Mouse (Mus musculus): Measurements from ENCODE around the gene Gm49721. TPM values are rescaled to one million over a fixed set of nuclear protein-coding genes. Genes with fewer than 3 reads are reported as not detected.
"Not testable (repeated sequence)": the region's sequence is repeated elsewhere in the genome, so short reads cannot be mapped to it uniquely, and the experiment has no call there.

The Gm49721 gene
- 0.20 and 0.38 TPM in 2 replicates for polyA plus RNA-seq (2015; fragmentation: Nextera tagmentation; extraction: Ambion mirVana)

GRCm38 (mm10) chr17:6978287-6979248 is at the start of gene Gm49721:
Gm49721 (plus strand) TSS chr17:6978904.
- ATAC-seq (replicated peaks; ENCODE audit: low FRiP score, low read depth) (peak; percentile 97), DNase-seq (ENCODE audit: low spot score) (peak; percentile 10)
- H3K27me3 ChIP-seq (ENCODE audit: insufficient read depth, low read length); H3K36me3 ChIP-seq (ENCODE audit: insufficient read depth, low read length); H3K9me3 ChIP-seq (replicated peaks; ENCODE audit: low read length); H3K4me1 ChIP-seq (replicated peaks; ENCODE audit: insufficient read depth, low read length): not testable (repeated sequence)
- peak within 1 kb of the TSS; percentile 84; the same call in 1 of the 2 replicates for H3K27ac ChIP-seq
- peak within 1 kb of the TSS; percentile 47 for H3K4me3 ChIP-seq (replicated peaks; ENCODE audit: low read depth, low read length)
- H3K9ac ChIP-seq (ENCODE audit: low read depth, low read length) = peak within 1 kb of the TSS; percentile 67; the same call in 1 of the 2 replicates
- peak within 1 kb of the TSS; percentile 52 for H3K4me2 ChIP-seq (ENCODE audit: low read length)
- WGBS = 1% methylated on average over 48 of the region's 68 CpGs

DNA sequence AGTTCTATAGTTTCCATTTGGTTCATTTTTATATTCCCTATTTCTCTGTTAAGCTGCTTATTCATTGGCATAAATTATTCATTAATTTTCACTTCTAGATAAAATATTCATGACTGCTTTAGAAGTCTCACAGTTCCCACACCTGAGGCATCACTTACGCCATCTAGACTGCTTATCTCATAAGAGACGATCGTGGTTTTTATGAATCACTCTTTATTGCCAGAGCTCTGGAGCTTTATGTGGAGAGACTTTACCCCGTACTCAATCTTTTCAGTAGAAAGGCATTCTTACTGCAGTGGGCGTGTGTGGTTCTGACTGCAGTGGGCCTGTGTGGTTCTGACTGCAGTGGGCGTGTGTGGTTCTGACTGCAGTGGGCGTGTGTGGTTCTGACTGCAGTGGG is 47.1 kb upstream of the Gm49721 start:
- H3K9me3 ChIP-seq (replicated peaks; ENCODE audit: low read length); H3K36me3 ChIP-seq (ENCODE audit: insufficient read depth, low read length); H3K9ac ChIP-seq (ENCODE audit: low read depth, low read length); H3K4me1 ChIP-seq (replicated peaks; ENCODE audit: insufficient read depth, low read length); H3K4me2 ChIP-seq (ENCODE audit: low read length); DNase-seq (ENCODE audit: low spot score); H3K4me3 ChIP-seq (replicated peaks; ENCODE audit: low read depth, low read length); H3K27me3 ChIP-seq (ENCODE audit: insufficient read depth, low read length); ATAC-seq (replicated peaks; ENCODE audit: low FRiP score, low read depth); H3K27ac ChIP-seq: not testable (repeated sequence)
- 90% methylated on average over 6 of the region's 7 CpGs for WGBS

DNA sequence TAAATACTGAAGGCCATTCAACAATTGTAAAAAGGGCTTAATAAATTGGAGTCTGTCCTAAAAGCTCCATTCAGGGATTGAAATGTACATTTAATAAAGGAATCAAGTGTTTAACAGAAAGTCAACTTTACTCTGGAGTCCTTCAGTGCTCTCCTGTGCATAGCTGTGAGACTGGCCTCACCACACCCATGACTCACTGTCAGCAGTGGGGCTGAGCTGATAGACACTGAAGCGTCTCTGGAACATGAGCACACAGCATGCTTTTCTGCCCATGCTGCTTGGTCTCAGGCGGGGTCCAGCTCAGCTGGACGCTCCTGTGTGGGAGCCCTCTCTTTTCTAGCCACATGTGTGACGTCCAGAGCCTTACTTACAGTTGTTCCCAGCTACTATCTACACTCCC is 36.1 kb upstream of the Gm49721 start:
- WGBS = no CpG with 5 or more reads among the region's 4 CpGs
- not testable (repeated sequence) for DNase-seq (ENCODE audit: low spot score); H3K4me3 ChIP-seq (replicated peaks; ENCODE audit: low read depth, low read length); H3K27me3 ChIP-seq (ENCODE audit: insufficient read depth, low read length); H3K36me3 ChIP-seq (ENCODE audit: insufficient read depth, low read length); H3K27ac ChIP-seq; ATAC-seq (replicated peaks; ENCODE audit: low FRiP score, low read depth); H3K9me3 ChIP-seq (replicated peaks; ENCODE audit: low read length); H3K9ac ChIP-seq (ENCODE audit: low read depth, low read length); H3K4me2 ChIP-seq (ENCODE audit: low read length); H3K4me1 ChIP-seq (replicated peaks; ENCODE audit: insufficient read depth, low read length)

- H3K4me3 ChIP-seq (replicated peaks; ENCODE audit: low read depth, low read length); ATAC-seq (replicated peaks; ENCODE audit: low FRiP score, low read depth); H3K36me3 ChIP-seq (ENCODE audit: insufficient read depth, low read length); H3K27me3 ChIP-seq (ENCODE audit: insufficient read depth, low read length); H3K9ac ChIP-seq (ENCODE audit: low read depth, low read length); H3K9me3 ChIP-seq (replicated peaks; ENCODE audit: low read length); DNase-seq (ENCODE audit: low spot score); H3K4me1 ChIP-seq (replicated peaks; ENCODE audit: insufficient read depth, low read length); H3K27ac ChIP-seq: not testable (repeated sequence)
- WGBS = no CpG with 5 or more reads among the region's 8 CpGs
- H3K4me2 ChIP-seq (ENCODE audit: low read length) = peak overlapping the region; percentile 64
Observed at GRCm38 (mm10) chr17:6947637-6947983, 31.1 kb upstream of the Gm49721 start.

- not testable (repeated sequence) for H3K27me3 ChIP-seq (ENCODE audit: insufficient read depth, low read length); H3K4me1 ChIP-seq (replicated peaks; ENCODE audit: insufficient read depth, low read length); H3K9me3 ChIP-seq (replicated peaks; ENCODE audit: low read length); H3K36me3 ChIP-seq (ENCODE audit: insufficient read depth, low read length)
- H3K27ac ChIP-seq = peak within 1 kb of the TSS; percentile 85
- peak within 1 kb of the TSS; percentile 52 for H3K4me3 ChIP-seq (replicated peaks; ENCODE audit: low read depth, low read length)
- TF ChIP-seq CTCF (IDR thresholded peaks at IDR 0.05; ENCODE audit: low read depth) = peak; percentile 13; the same call in 1 of the 2 replicates
- peak within 1 kb of the TSS; percentile 52 for H3K9ac ChIP-seq (ENCODE audit: low read depth, low read length)
- peak within 1 kb of the TSS; percentile 64 for H3K4me2 ChIP-seq (ENCODE audit: low read length)
- DNase-seq (ENCODE audit: low spot score) (peak; percentile 85), ATAC-seq (replicated peaks; ENCODE audit: low FRiP score, low read depth) (peak; percentile 95)
- under 1% methylated on average over 69 of the region's 73 CpGs for WGBS
Observed at GRCm38 (mm10) chr17:6947984-6948768, 30.5 kb upstream of the Gm49721 start, which contains the start of gene Rsph3b. Rsph3b (minus strand) TSS chr17:6948682.

DNA sequence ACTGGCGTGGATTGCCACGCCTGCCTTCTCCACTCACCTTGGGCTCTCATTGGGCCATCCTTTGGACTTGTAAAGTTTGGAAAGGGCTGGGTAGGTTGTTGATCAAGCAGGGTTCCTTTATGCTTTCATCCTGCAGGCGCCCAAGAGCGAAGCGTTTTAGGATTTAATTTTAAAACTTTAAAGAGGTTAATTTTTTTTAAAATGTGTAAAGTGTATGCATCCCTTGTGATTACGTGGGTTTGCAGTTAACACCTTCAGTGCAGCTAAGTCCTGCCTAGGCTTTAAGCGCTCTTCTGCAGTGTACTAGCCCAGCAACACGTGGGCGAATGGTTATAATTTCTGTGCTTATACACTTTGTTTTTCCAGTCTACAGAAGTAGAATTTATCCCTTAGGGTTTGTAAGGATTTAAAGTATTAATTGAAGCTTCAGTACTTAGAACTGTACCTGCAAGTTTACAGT is 29.9 kb upstream of the Gm49721 start:
- peak overlapping the region; percentile 64 for H3K4me2 ChIP-seq (ENCODE audit: low read length)
- H3K27ac ChIP-seq = peak overlapping the region; percentile 85
- H3K4me1 ChIP-seq (replicated peaks; ENCODE audit: insufficient read depth, low read length); H3K27me3 ChIP-seq (ENCODE audit: insufficient read depth, low read length); DNase-seq (ENCODE audit: low spot score); H3K36me3 ChIP-seq (ENCODE audit: insufficient read depth, low read length); H3K9me3 ChIP-seq (replicated peaks; ENCODE audit: low read length): not testable (repeated sequence)
- peak overlapping the region; percentile 52 for H3K4me3 ChIP-seq (replicated peaks; ENCODE audit: low read depth, low read length)
- H3K9ac ChIP-seq (ENCODE audit: low read depth, low read length) = peak overlapping the region; percentile 52
- 0 out of 2 replicates have a peak, but pooled peaks have one; percentile 6 for ATAC-seq (replicated peaks; ENCODE audit: low FRiP score, low read depth)
- WGBS = 3% methylated on average over 9 of the region's 9 CpGs

GRCm38 (mm10) chr17:6958881-6959280 is 19.8 kb upstream of the Gm49721 start:
- H3K9me3 ChIP-seq (replicated peaks; ENCODE audit: low read length); H3K4me3 ChIP-seq (replicated peaks; ENCODE audit: low read depth, low read length); H3K36me3 ChIP-seq (ENCODE audit: insufficient read depth, low read length); H3K4me2 ChIP-seq (ENCODE audit: low read length); H3K27ac ChIP-seq; H3K27me3 ChIP-seq (ENCODE audit: insufficient read depth, low read length); H3K9ac ChIP-seq (ENCODE audit: low read depth, low read length); DNase-seq (ENCODE audit: low spot score); H3K4me1 ChIP-seq (replicated peaks; ENCODE audit: insufficient read depth, low read length); ATAC-seq (replicated peaks; ENCODE audit: low FRiP score, low read depth): not testable (repeated sequence)
- WGBS = 87% methylated on average over 5 of the region's 8 CpGs

- H3K27ac ChIP-seq; H3K27me3 ChIP-seq (ENCODE audit: insufficient read depth, low read length); H3K4me1 ChIP-seq (replicated peaks; ENCODE audit: insufficient read depth, low read length); H3K9ac ChIP-seq (ENCODE audit: low read depth, low read length); H3K36me3 ChIP-seq (ENCODE audit: insufficient read depth, low read length); H3K4me3 ChIP-seq (replicated peaks; ENCODE audit: low read depth, low read length); H3K9me3 ChIP-seq (replicated peaks; ENCODE audit: low read length); ATAC-seq (replicated peaks; ENCODE audit: low FRiP score, low read depth): not testable (repeated sequence)
- WGBS = 53% methylated on average over 4 of the region's 6 CpGs
- peak overlapping the region; percentile 45 for H3K4me2 ChIP-seq (ENCODE audit: low read length)
- DNase-seq (ENCODE audit: low spot score) = peak; percentile 6
Observed at GRCm38 (mm10) chr17:6959543-6960259, 19.0 kb upstream of the Gm49721 start.
